Mouse (Mus musculus) cerebellum, postnatal 36 days (tissue): Measurements from ENCODE around the gene Sorbs1.

Experiments used
- DNase-seq, 2 experiments: peaks; one replicate each; pipeline ENCODE4 v3.0.0; 2021 to 2022; ENCODE audit warnings: mixed read lengths in 2 of 2

Sorbs1 gene

GRCm38 (mm10) chr19:40404582-40404981 lies 109.0 kb downstream of the Sorbs1 start:
- no peak for DNase-seq

DNA sequence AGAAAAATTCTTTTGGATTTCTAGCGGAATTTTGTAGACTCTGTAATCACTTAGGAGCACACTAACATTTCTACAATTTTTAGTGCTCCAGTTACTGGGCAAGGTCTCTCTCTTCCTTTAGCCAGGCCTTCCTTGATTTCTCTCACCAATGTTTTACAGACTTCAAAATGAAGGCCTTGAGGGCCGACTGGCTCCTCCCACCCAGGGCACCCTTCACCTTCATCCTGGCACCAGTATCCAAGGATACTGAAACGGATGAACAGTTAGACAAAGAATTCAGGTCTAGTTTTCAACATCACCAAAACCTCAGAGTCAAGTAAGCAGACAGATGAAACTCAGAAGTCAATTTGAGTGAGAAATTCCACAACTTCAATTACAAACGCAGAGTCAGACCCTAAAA lies 109.6 kb downstream of the Sorbs1 start:
- no peak for DNase-seq

GRCm38 (mm10) chr19:40402155-40402963 lies 111.2 kb downstream of the Sorbs1 start:
- DNase-seq, result no peak

- DNase-seq, result peak in 1 of 2 experiments; percentile 14
Measured at GRCm38 (mm10) chr19:40401213-40401612, 112.4 kb downstream of the Sorbs1 start.

DNA sequence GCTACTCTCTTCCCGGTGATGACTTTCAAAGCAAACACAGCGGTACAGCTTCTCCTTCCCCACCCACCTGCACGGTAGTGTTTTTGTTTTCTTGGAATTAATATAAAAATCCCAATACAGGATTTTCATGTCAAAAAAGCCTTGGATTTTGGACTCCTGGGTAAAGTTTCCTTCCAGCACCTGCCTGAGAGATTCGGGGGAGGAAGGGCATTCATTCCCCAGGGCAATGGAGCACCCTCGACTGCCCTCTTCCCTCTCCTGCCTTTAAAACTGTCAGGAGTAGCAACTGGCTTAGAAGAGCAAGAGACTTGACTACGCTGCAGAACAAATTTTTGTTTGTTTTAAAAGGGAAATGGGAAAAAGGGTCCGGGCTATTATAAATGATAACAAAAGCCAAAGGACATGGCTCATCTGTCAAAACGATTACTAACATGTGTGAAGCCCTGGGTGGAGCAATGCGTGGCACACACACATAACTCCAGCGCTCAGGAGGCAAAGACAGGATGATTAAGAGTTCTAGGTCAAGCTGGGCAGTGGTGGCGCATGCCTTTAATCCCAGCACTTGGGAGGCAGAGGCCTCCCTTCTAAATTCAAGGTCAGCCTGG lies 113.1 kb downstream of the Sorbs1 start:
- DNase-seq, result no peak

- peak; percentile 52 to 65 for DNase-seq
Measured at GRCm38 (mm10) chr19:40395757-40396661, 117.6 kb downstream of the Sorbs1 start.

- DNase-seq, result no peak
Measured at GRCm38 (mm10) chr19:40395321-40395695, 118.3 kb downstream of the Sorbs1 start.

DNA sequence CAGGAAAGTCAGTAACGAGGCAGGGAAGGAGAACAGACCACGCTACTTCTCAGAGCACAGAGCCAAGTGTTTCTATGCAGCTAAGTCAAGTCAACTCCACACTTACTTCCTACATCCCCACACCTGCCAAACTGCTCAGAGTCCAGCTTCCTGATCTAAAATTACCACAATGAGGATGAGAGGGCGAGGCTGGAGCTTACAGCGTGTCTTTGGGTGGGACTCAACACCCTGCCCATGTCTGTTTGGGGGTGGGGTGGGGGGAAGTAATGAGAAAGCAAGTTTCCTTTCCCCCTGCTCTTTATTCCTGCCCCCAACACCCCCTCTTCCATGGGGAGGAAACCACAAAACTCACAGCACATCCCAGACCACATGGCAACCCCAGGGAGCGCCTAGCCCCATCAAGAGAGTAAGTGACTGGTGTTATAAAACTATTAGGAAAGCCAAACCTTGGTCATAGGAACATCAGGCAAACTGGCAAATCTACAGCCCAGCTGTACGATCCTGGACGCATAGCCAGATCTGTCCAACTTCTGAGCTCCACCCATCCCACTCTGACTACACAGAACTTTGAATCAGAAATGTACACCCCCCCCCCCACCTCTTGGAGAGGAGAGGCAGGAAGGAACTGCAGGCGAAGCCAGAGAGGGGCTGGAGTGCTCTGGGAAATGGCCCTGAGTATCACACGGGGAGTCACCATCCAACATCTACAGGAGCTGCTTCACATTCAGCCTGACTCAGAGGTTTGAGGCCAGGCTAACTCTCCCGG lies 118.8 kb downstream of the Sorbs1 start:
- DNase-seq, result no peak

DNA sequence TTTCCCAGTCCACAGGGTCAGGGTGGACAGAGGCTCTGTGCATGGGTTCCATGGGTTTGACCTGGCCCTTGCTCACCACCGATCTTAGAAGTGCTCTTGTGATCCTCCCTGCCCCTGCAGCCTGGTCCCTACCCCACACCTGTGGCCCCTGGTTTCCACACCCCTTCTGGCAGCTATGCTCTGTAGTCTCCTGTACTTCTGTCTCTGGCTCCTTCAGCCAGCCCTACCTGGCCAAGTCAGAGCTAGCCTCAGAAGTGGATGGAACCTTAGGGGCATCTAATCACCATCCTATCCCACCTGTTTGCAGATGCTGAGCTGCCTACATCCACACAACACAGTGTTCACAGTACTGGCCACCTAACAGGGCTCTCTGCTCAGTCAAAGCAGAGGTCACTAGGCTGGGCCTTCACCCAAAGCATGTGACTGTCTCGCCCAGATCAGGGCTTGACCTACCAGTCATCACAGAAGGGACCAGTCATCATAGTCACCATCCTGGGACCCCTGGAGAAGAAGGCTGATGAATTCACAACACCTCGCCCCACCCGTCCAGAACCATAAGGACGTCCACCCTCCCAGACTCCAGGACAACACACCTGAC lies 120.7 kb downstream of the Sorbs1 start:
- DNase-seq, result no peak

DNA sequence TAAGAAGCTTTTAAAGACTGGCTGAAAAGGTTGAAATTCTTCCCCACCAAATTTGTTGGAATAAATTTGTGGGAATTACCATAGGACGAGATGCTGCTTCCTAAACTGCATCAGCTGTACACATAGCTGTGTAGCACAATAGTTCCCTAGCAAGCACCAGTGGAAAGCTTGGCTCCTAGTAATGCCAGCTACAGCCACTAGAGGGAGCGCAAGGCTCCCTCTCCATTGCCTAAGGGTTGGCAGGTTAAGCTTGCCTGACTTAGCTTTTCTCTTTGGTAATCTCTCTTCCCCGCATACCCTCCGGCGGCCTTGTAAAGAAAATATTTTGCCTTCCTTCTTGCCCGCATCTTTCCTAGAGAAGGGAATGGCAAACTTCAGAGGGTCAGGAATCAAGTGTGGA lies 122.1 kb downstream of the Sorbs1 start:
- DNase-seq, result peak; percentile 87 to 91

GRCm38 (mm10) chr19:40386916-40387315 lies 126.7 kb downstream of the Sorbs1 start:
- no peak for DNase-seq

DNA sequence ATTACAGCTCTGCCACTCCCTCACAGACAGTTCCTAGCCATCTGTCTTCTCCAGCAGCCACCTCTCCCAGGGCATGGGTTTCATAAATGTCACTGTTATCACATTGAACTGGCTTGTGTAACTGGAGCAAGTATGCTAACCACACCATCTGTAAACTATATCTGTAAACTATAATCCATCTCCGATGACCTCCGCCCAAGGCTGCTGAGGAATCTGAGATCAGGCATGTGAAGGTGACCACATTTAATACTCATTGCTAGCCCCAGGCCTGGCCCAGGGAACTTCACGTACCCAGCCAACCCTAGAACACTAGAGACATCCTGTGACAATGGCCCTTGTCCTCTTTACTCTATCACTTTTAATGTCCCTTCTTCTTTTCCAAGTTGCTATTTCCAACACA lies 128.2 kb downstream of the Sorbs1 start:
- no peak for DNase-seq

GRCm38 (mm10) chr19:40383931-40384330 lies 129.6 kb downstream of the Sorbs1 start:
- no peak for DNase-seq

GRCm38 (mm10) chr19:40380656-40381055 lies 132.9 kb downstream of the Sorbs1 start:
- no peak for DNase-seq

- DNase-seq, result no peak
Measured at GRCm38 (mm10) chr19:40380005-40380404, 133.6 kb downstream of the Sorbs1 start.

- DNase-seq, result no peak
Measured at GRCm38 (mm10) chr19:40379081-40379480, 134.5 kb downstream of the Sorbs1 start.

- DNase-seq, result peak in 1 of 2 experiments; percentile 32
Measured at GRCm38 (mm10) chr19:40377632-40378031, 135.9 kb downstream of the Sorbs1 start.

DNA sequence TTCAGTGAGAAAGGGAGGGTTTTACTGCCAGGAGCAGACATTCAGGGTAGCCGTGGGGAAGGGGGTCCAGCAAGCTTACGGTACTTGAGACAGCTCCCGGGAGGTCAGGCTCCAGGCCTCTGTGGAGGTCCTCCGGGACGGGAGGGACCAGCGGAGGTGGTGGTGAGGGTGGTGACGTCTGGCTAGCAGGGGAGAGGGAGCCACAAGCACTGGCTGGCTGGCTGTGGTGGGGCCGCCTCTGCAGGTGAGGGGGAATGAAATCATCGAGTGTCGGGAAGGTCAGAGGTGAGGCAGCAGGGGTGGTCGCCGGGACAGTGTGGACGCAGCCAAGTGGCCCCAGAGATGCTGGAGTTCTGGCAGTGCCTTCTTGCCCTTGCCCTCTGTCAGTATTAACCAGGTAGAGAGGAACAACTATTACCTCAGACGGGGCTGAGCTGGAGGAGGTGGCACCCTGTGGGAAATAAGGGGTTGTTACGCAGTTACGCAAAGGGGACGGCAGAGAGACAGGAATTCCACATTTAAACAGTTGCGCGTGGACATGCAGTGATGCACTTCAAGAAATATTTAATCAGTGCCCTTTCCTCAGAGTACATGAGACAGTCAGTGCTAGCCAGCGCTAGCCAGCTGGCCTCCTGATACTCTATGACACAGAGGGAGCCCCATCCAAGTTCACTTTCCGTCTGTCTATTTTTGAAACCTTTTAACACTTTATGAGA lies 136.9 kb downstream of the Sorbs1 start:
- DNase-seq, result no peak

- no peak for DNase-seq
Measured at GRCm38 (mm10) chr19:40374720-40375119, 138.9 kb downstream of the Sorbs1 start.

DNA sequence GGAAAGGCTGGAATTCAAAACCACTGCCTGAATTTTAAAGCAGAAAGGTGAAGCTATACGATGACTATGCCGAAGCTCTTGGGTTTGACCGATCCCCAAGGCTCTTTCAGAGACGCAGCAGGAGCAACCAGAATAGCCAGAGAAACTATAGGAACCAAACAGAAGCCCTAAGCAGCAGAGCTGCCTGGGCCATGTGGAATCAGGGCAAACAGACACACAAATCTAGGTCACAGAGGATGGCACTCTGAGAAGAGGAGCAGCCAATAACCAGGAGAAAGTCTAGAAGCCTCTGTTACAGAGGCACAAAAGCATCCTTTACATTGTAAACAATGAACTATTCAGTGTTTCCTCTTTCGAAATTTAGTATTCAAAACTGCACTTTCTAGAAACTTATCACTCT lies 140.9 kb downstream of the Sorbs1 start:
- no peak for DNase-seq

DNA sequence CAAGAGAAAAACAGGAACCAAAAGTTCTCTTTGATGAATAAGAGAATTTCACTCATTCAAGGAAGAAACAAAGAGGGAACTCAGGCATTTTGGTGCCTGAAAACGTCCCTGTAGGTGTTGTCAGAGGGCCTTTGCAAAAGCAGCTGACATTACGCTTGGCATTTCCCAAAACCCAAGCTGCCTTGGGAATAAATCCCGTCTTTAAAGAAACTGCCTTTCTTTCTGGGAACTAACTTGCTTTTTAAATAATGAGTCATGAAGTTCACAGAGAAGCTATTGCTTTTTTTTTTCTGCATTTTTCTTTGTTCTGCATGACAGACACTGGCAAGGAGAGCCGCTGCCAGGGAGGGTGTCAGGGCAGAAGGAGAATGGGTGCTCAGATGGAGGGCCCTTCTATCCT lies 141.7 kb downstream of the Sorbs1 start:
- DNase-seq, result no peak
